Mouse (Mus musculus): ENCODE measurements around the gene Foxa1.

- TF ChIP-seq CTCF (IDR thresholded peaks at IDR 0.05; ENCODE audit: borderline replicate concordance, extremely low read depth, insufficient read depth, insufficient read length) (no peak), POLR2A (IDR thresholded peaks at IDR 0.05; ENCODE audit: borderline replicate concordance, extremely low read depth, insufficient read depth, insufficient read length, poor library complexity, severe bottlenecking) (no peak)
Observed at GRCm38 (mm10) chr12:57530474-57530873, 16.2 kb downstream of the Foxa1 start.

Data from brain, embryonic 14.5 days (tissue).